ENCODE assay signal across 7 mouse cellular contexts in the genomic region with DNA sequence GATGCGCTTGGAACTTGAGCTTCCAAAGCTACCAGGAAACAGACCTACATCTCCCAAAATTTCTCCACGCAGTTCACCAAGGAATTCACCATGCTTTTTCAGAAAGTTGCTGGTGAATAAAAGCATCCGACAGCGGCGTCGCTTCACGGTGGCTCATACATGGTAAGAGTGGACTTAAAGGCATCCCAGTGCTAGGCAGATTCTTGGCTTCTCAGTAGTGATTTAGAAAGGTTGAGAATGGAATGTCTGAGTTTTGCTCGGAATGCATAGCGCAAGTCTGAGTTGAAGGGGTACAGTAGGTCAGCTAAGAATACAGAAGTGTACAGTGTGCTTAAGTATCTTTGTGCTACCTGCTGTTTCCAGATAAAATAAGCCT.
DNase-seq lines count a peak whose midpoint lies in the region; ATAC-seq lines count a peak whose summit lies in the region.

No protein-coding gene starts in this region.

- 0 out of 2 replicates have a peak overlapping the region, but pooled peaks have one; percentile 25 for H3K9ac ChIP-seq in lung, embryonic 15.5 days
- peak overlapping the region; percentile 51 for H3K9ac ChIP-seq in forebrain, embryonic 15.5 days (replicated peaks)
- H3K9ac ChIP-seq in liver, embryonic 11.5 days (ENCODE audit: low read depth, low read length) = no peak overlapping the region
- H3K9ac ChIP-seq in stomach, embryonic 14.5 days (replicated peaks; ENCODE audit: low read depth, low read length) = 0 out of 2 replicates have a peak overlapping the region, but pooled peaks have one; percentile 19

- H3K4me1 ChIP-seq in lung, embryonic 15.5 days = peaks cover 11% of the 10 kb centered on the region; the same call in 1 of the 2 replicates
- H3K4me1 ChIP-seq in forebrain, embryonic 15.5 days = peaks cover 21% of the 10 kb centered on the region
- no peaks in the 10 kb centered on the region for H3K4me1 ChIP-seq in liver, embryonic 11.5 days (replicated peaks; ENCODE audit: control insufficient read depth, insufficient read depth, low read length)
- peaks cover 9% of the 10 kb centered on the region; the same call in 1 of the 2 replicates for H3K4me1 ChIP-seq in stomach, embryonic 14.5 days (ENCODE audit: control insufficient read depth, insufficient read depth, low read length)

- H3K27ac ChIP-seq in lung, embryonic 15.5 days = peak overlapping the region; percentile 79
- peak overlapping the region; percentile 81 for H3K27ac ChIP-seq in forebrain, embryonic 15.5 days (replicated peaks)
- H3K27ac ChIP-seq in liver, embryonic 11.5 days (ENCODE audit: low read depth, low read length) = no peak overlapping the region
- no peak overlapping the region; the same call in 1 of the 2 replicates for H3K27ac ChIP-seq in stomach, embryonic 14.5 days (ENCODE audit: low read length)

- no peak for DNase-seq in lung, postnatal 25 days (ENCODE audit: low spot score)
- DNase-seq in liver, embryonic 11.5 days (ENCODE audit: low spot score) = no peak
- DNase-seq in gastrocnemius, adult 18-20 months (ENCODE audit: low spot score) = no peak
- no peak for DNase-seq in urinary bladder, postnatal 14 days (ENCODE audit: low spot score)

- no peaks in the 10 kb centered on the region for H3K9me3 ChIP-seq in lung, embryonic 15.5 days
- H3K9me3 ChIP-seq in forebrain, embryonic 15.5 days = no peaks in the 10 kb centered on the region
- H3K9me3 ChIP-seq in liver, embryonic 11.5 days (ENCODE audit: control insufficient read depth, low read length) = no peaks in the 10 kb centered on the region
- H3K9me3 ChIP-seq in stomach, embryonic 14.5 days (ENCODE audit: control insufficient read depth, low read depth, low read length) = no peaks in the 10 kb centered on the region

- no peaks in the 10 kb centered on the region for H3K27me3 ChIP-seq in lung, embryonic 15.5 days
- H3K27me3 ChIP-seq in forebrain, embryonic 15.5 days = no peaks in the 10 kb centered on the region
- no peaks in the 10 kb centered on the region for H3K27me3 ChIP-seq in liver, embryonic 11.5 days (replicated peaks; ENCODE audit: control insufficient read depth, insufficient read depth, low read length)
- no peaks in the 10 kb centered on the region for H3K27me3 ChIP-seq in stomach, embryonic 14.5 days (ENCODE audit: control insufficient read depth, insufficient read depth, low read length)

- H3K4me2 ChIP-seq in lung, embryonic 15.5 days = peak overlapping the region; percentile 66
- peak overlapping the region; percentile 58 for H3K4me2 ChIP-seq in forebrain, embryonic 15.5 days (replicated peaks)
- H3K4me2 ChIP-seq in liver, embryonic 11.5 days = peak overlapping the region; percentile 51
- peak overlapping the region; percentile 52 for H3K4me2 ChIP-seq in stomach, embryonic 14.5 days (replicated peaks; ENCODE audit: low read depth, low read length)

- 20% methylated on average over 9 of the region's 9 CpGs for WGBS in lung, embryonic 15.5 days
- 12% methylated on average over 9 of the region's 9 CpGs for WGBS in forebrain, embryonic 15.5 days
- 72% methylated on average over 9 of the region's 9 CpGs for WGBS in liver, embryonic 11.5 days
- 32% methylated on average over 9 of the region's 9 CpGs for WGBS in stomach, embryonic 14.5 days

- H3K36me3 ChIP-seq in lung, embryonic 15.5 days = no peaks in the 10 kb centered on the region
- no peaks in the 10 kb centered on the region for H3K36me3 ChIP-seq in forebrain, embryonic 15.5 days
- no peaks in the 10 kb centered on the region for H3K36me3 ChIP-seq in liver, embryonic 11.5 days (ENCODE audit: control insufficient read depth, insufficient read depth, low read length)
- H3K36me3 ChIP-seq in stomach, embryonic 14.5 days (ENCODE audit: control insufficient read depth, insufficient read depth, low read length) = no peaks in the 10 kb centered on the region

- ATAC-seq in lung, embryonic 15.5 days (ENCODE audit: borderline replicate concordance, extremely low read depth, low FRiP score, low TSS enrichment) = peak; percentile 60; the same call in 1 of the 2 replicates
- 0 out of 2 replicates have a peak, but pooled peaks have one; percentile 17 for ATAC-seq in forebrain, embryonic 15.5 days (replicated peaks)
- ATAC-seq in liver, embryonic 11.5 days (replicated peaks; ENCODE audit: low FRiP score) = no peak
- ATAC-seq in stomach, embryonic 14.5 days (ENCODE audit: insufficient number of reproducible peaks, insufficient read depth, low FRiP score, low read depth) = no peak

- peak overlapping the region; percentile 35 for H3K4me3 ChIP-seq in lung, embryonic 15.5 days
- H3K4me3 ChIP-seq in forebrain, embryonic 15.5 days = peak overlapping the region; percentile 43
- H3K4me3 ChIP-seq in liver, embryonic 11.5 days (ENCODE audit: low read depth, low read length) = no peak overlapping the region
- H3K4me3 ChIP-seq in stomach, embryonic 14.5 days (ENCODE audit: low read depth, low read length) = peak overlapping the region; percentile 17

Comparison
In these comparisons a context has a peak if more than half of its experiments do, and no peak if none do; other contexts are left out.
1. ATAC-seq: peak in lung, embryonic 15.5 days (single experiment) and forebrain, embryonic 15.5 days (single experiment); none in liver, embryonic 11.5 days (single experiment) and stomach, embryonic 14.5 days (single experiment).
2. H3K27ac ChIP-seq: peak in lung, embryonic 15.5 days (single experiment) and forebrain, embryonic 15.5 days (single experiment); none in liver, embryonic 11.5 days (single experiment) and stomach, embryonic 14.5 days (single experiment).
3. Peak in every context shown above with its lines, with median percentiles within 50 percentile points of each other: H3K4me2 ChIP-seq.